Mouse (Mus musculus): ENCODE measurements around the gene Slc34a1. TPM values are rescaled to one million over a fixed set of nuclear protein-coding genes. Genes with fewer than 3 reads are reported as not detected.

Slc34a1 gene
- polyA plus RNA-seq, 1 experiment from 2014 or later: not detected

Small RNA genes within 50 kb of the gene (microRNA-seq; reads per million reads assigned to microRNA genes)
- gene Mir6943: 0.73 reads per million

Other genes with a start within 250 kb of the Slc34a1 start
- gene Fgfr4, start 245.5 kb upstream of the Slc34a1 start, polyA plus RNA-seq (2016; fragmentation: Nextera tagmentation; extraction: Ambion mirVana): 0.15 and 0.20 TPM in 2 replicates
- 83.4 and 83.6 TPM in 2 replicates for gene Nsd1, start 188.4 kb upstream of the Slc34a1 start, polyA plus RNA-seq (2016; fragmentation: Nextera tagmentation; extraction: Ambion mirVana)
- gene Prelid1, start 77.7 kb upstream of the Slc34a1 start, polyA plus RNA-seq (2016; fragmentation: Nextera tagmentation; extraction: Ambion mirVana): 316 and 328 TPM in 2 replicates
- 96.9 and 97.7 TPM in 2 replicates for gene Rab24, start 76.2 kb upstream of the Slc34a1 start, polyA plus RNA-seq (2016; fragmentation: Nextera tagmentation; extraction: Ambion mirVana)
- 35.5 and 39.1 TPM in 2 replicates for gene Mxd3, start 68.4 kb upstream of the Slc34a1 start, polyA plus RNA-seq (2016; fragmentation: Nextera tagmentation; extraction: Ambion mirVana)
- 82.7 TPM in 2 replicates for gene Lman2, start 35.4 kb upstream of the Slc34a1 start, polyA plus RNA-seq (2016; fragmentation: Nextera tagmentation; extraction: Ambion mirVana)
- 0.64 TPM in 1 of 2 replicates, not detected in the other for gene Rgs14, start 28.5 kb upstream of the Slc34a1 start, polyA plus RNA-seq (2016; fragmentation: Nextera tagmentation; extraction: Ambion mirVana)
- not detected in 2 replicates for gene Pfn3, start 17.0 kb downstream of the Slc34a1 start, polyA plus RNA-seq (2016; fragmentation: Nextera tagmentation; extraction: Ambion mirVana)
- gene F12, start 28.6 kb downstream of the Slc34a1 start, polyA plus RNA-seq (2016; fragmentation: Nextera tagmentation; extraction: Ambion mirVana): not detected in 2 replicates
- 54.2 and 58.1 TPM in 2 replicates for gene Grk6, start 46.9 kb downstream of the Slc34a1 start, polyA plus RNA-seq (2016; fragmentation: Nextera tagmentation; extraction: Ambion mirVana)
- 1.7 and 2.7 TPM in 2 replicates for gene Prr7, start 66.1 kb downstream of the Slc34a1 start, polyA plus RNA-seq (2016; fragmentation: Nextera tagmentation; extraction: Ambion mirVana)
- gene Dbn1, start 89.9 kb downstream of the Slc34a1 start, polyA plus RNA-seq (2016; fragmentation: Nextera tagmentation; extraction: Ambion mirVana): 591 and 654 TPM in 2 replicates
- gene Pdlim7, start 115.5 kb downstream of the Slc34a1 start, polyA plus RNA-seq (2016; fragmentation: Nextera tagmentation; extraction: Ambion mirVana): 139 and 147 TPM in 2 replicates
- 3.3 and 3.7 TPM in 2 replicates for gene Dok3, start 131.1 kb downstream of the Slc34a1 start, polyA plus RNA-seq (2016; fragmentation: Nextera tagmentation; extraction: Ambion mirVana)
- 69.9 and 73.3 TPM in 2 replicates for gene Ddx41, start 138.5 kb downstream of the Slc34a1 start, polyA plus RNA-seq (2016; fragmentation: Nextera tagmentation; extraction: Ambion mirVana)
- gene Fam193b, start 172.9 kb downstream of the Slc34a1 start, polyA plus RNA-seq (2016; fragmentation: Nextera tagmentation; extraction: Ambion mirVana): 61.6 and 64.7 TPM in 2 replicates
- gene Tmed9, start 175.5 kb downstream of the Slc34a1 start, polyA plus RNA-seq (2016; fragmentation: Nextera tagmentation; extraction: Ambion mirVana): 115 and 118 TPM in 2 replicates
- 31.4 and 31.7 TPM in 2 replicates for gene B4galt7, start 201.7 kb downstream of the Slc34a1 start, polyA plus RNA-seq (2016; fragmentation: Nextera tagmentation; extraction: Ambion mirVana)
- 68.1 and 73.2 TPM in 2 replicates for gene Caml, start 224.8 kb downstream of the Slc34a1 start, polyA plus RNA-seq (2016; fragmentation: Nextera tagmentation; extraction: Ambion mirVana)
- gene Ddx46, start 236.8 kb downstream of the Slc34a1 start, polyA plus RNA-seq (2016; fragmentation: Nextera tagmentation; extraction: Ambion mirVana): 47.4 and 52.4 TPM in 2 replicates